Mouse (Mus musculus) olfactory bulb, adult 2 months (tissue): ENCODE measurements around the gene Neurog1.

ENCODE experiments used
- CTCF ChIP-seq: fragments of 200-500 bp; IDR thresholded peaks from 2 replicates; pipeline ENCODE4 v1.5.1; 2012; ENCODE audit warnings: low read depth, mild to moderate bottlenecking, low read length, moderate library complexity; ENCODE audit not compliant: insufficient read depth
- POLR2A ChIP-seq: fragments of 200-500 bp; IDR thresholded peaks from 2 replicates; pipeline ENCODE4 v1.6.1; 2012; ENCODE audit warnings: mild to moderate bottlenecking, low read depth, low read length, moderate library complexity; ENCODE audit not compliant: insufficient read depth

DNA sequence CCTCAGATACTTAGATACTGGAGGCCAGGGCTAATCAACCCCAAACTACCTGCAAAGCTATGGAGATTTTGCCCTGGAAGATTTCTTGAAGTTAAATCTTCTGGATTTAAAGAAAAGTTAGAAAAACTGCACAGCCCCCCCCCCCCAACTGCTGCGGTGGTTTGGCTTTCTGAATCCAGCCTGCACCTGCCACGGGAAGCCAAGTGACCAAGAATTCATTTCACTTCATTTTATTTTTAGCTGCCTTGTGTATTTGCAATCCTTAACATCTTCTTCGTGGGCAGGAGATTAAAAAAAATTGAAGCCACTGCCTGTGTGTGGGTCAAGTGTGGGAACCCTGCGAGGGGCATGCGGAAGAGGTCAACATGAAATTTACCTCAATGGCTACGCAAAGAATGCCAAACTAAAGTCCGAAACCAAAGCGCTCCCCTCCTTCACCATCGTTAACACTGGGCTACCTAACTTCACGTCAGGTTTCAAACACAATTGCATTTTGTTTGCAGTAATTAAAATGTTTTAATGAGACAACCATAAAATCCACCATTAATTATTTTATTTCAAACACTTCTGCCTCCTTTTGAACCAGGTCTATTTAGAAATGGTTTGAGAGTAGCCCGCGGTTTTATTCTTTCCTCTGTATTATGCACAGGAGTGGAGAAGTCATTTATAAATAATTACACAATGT is 5.6 kb upstream of the Neurog1 start:
- TF ChIP-seq POLR2A: no peak
- TF ChIP-seq CTCF: no peak
